Mouse (Mus musculus) hindbrain, embryonic 10.5 days (tissue): ENCODE measurements around the gene Tmem168. TPM values are rescaled to one million over a fixed set of nuclear protein-coding genes. Genes with fewer than 3 reads are reported as not detected.

Experiments
- DNase-seq: peaks from one replicate; pipeline ENCODE4 v3.0.0-alpha.2; 2017; ENCODE audit warnings: low spot score
- H3K27ac ChIP-seq: fragments of 300-500 bp; sonication (generic); 2 replicates; pipeline ENCODE4 v1.5.1; 2016; ENCODE audit warnings: mild to moderate bottlenecking, moderate library complexity
- H3K27me3 ChIP-seq: fragments of 300-500 bp; sonication (generic); 2 replicates; pipeline ENCODE4 v1.6.1; 2016; ENCODE audit warnings: mild to moderate bottlenecking; ENCODE audit not compliant: poor library complexity, insufficient read depth, severe bottlenecking
- H3K36me3 ChIP-seq: fragments of 300-500 bp; sonication (generic); 2 replicates; pipeline ENCODE4 v1.6.1; 2016; ENCODE audit warnings: mild to moderate bottlenecking, moderate library complexity
- H3K4me1 ChIP-seq: fragments of 300-500 bp; sonication (generic); replicated peaks from 2 replicates; pipeline ENCODE4 v1.6.1; 2016; ENCODE audit warnings: mild to moderate bottlenecking
- H3K4me3 ChIP-seq: fragments of 300-500 bp; sonication (generic); 2 replicates; pipeline ENCODE4 v1.5.1; 2016; ENCODE audit warnings: mild to moderate bottlenecking, moderate library complexity
- H3K9me3 ChIP-seq: fragments of 300-500 bp; sonication (generic); 2 replicates; pipeline ENCODE4 v1.6.1; 2016; ENCODE audit warnings: mild to moderate bottlenecking, moderate library complexity
- WGBS: fragments of 180-500 bp; shearing (Covaris S2); methylation state at CpG from one replicate; pipeline ENCODE4 v1.1.7; 2016; 5-methylcytosine and 5-hydroxymethylcytosine counted together
- polyA plus RNA-seq: library from polyadenylated mRNA; unstranded; fragments of >200 nt; fragmentation: Nextera tagmentation; extraction: Ambion mirVana; gene quantifications from 2 replicates; pipeline ENCODE4 v1.2.1, GENCODE M21; 2016

Gene Tmem168
- 29.8 and 32.7 TPM in 2 replicates for polyA plus RNA-seq

DNA sequence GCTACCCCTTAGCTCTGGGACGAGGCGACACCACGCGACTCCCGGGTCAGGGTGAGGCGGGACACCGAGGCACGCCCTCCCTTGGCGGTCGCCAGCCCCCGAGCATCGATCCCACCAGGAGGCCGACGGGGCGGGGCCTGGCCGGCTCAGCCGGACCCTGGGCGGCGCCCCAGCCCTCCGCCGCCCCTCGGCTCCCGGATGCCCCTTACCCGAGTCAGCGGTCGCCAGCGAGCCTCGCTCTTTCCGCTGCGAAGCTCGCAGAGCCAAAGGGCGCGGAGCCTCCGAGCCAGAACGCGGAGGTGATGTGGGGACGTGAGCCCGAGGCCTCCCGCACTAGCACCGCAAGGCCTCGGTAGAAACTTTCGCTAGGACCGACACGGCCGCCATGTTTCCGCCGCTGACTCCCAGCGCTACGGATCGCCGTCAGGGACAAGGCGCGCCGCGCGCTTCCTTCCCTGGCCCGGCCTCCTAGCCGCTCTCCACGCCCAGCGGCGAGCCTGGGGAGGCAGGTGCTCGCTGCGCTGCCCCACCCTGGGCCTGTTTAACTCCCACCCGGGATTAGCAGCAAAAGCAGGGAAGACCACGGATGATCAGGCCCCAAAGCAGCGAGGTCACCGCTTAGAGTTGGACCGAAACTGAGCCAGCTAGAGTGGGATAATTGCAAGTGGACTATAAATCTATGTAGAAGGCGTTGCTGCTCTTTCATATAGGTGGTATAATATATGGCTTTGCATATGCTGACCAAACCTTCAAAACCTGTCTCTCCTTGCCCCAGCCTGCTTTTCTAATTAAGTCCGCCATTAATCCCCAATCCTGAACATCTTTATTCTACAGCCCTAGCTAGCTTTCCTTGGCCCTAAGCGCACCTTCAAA, at the start of gene Tmem168:
Gene Tmem168, minus strand, starts transcription at position 480 of the 873 bp plus-strand sequence.
- 2% methylated on average over 71 of the region's 71 CpGs for WGBS
- DNase-seq = peak; percentile 92
- peaks cover 22% of the 10 kb centered on the region for H3K4me1 ChIP-seq
- H3K9me3 ChIP-seq = no peaks in the 10 kb centered on the region
- no peaks in the 10 kb centered on the region for H3K27me3 ChIP-seq
- H3K36me3 ChIP-seq = peaks cover 17% of the 10 kb centered on the region
- H3K4me3 ChIP-seq = peak within 1 kb of the TSS; percentile 79
- peak within 1 kb of the TSS; percentile 99 for H3K27ac ChIP-seq

DNA sequence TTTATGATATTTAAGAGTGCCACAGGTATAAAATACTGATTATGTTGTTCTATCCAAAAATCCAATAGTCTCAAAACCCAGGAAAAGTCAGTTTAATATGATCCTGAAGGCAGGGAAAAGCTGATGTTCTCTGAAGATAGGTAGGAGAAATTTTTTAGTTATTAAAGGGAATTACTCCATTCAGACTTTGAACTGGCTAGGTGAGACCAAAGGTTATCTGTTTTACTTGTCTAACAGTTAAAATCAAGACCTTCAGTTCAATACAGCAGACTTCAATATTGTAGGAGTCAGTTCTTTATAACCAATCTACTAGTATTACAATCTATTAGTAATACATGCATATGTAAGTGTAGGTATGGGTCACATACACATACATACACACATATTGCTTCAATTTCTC, 46.2 kb upstream of the Tmem168 start:
- no peaks in the 10 kb centered on the region for H3K9me3 ChIP-seq
- H3K27ac ChIP-seq = no peak overlapping the region
- no peaks in the 10 kb centered on the region for H3K27me3 ChIP-seq
- no peak overlapping the region for H3K4me3 ChIP-seq
- H3K36me3 ChIP-seq = peaks cover 40% of the 10 kb centered on the region
- H3K4me1 ChIP-seq = no peaks in the 10 kb centered on the region
- no peak for DNase-seq

DNA sequence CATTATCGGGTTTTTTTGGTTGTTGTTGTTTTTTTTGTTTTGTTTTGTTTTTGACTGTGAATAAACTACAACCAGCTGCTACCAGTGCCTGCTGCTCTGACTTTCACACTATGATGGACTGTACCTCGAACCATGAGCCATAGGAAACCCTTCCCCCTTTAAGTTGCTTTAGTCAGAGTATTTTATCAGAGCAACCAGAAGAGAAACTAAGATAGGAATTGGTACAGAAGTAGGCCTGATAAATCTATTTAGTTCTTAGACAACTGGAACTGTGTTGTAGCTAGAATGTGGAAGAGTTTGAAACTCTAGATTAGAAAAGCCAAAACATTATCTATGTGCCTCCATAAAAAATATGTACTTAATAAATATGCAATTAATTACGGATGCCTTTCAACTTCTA, 44.4 kb upstream of the Tmem168 start:
- Histone ChIP-seq H3K36me3 (peaks cover 49% of the 10 kb centered on the region), H3K4me3 (no peak overlapping the region), H3K27me3 (no peaks in the 10 kb centered on the region), H3K27ac (no peak overlapping the region), H3K4me1 (no peaks in the 10 kb centered on the region), H3K9me3 (peaks cover 8% of the 10 kb centered on the region; the same call in 1 of the 2 replicates)
- WGBS = 94% methylated on average over 3 of the region's 3 CpGs
- DNase-seq = no peak

DNA sequence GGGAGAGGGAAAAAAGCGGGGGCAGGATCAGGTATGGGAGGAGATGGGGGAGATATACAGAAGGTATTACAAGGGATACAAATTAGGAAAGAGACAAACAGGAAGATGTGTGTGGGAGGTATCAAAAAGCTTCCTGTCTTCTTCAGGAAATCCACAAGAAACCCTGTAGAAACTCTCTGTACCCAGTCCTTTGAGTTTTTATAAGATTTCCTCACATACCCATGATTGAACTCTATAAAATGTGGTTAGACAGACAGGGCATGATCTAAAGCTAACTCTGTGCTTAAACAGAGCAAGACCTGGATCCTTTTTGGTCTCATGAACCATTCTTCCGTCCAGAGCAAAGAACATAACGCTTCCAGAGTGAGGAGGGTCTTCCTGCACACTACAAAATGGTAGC, 43.0 kb upstream of the Tmem168 start:
- Histone ChIP-seq H3K9me3 (peaks cover 8% of the 10 kb centered on the region; the same call in 1 of the 2 replicates), H3K36me3 (peaks cover 46% of the 10 kb centered on the region), H3K4me3 (no peak overlapping the region), H3K4me1 (no peaks in the 10 kb centered on the region), H3K27ac (no peak overlapping the region), H3K27me3 (no peaks in the 10 kb centered on the region)
- no peak for DNase-seq
- WGBS = 91% methylated on average over 3 of the region's 3 CpGs

DNA sequence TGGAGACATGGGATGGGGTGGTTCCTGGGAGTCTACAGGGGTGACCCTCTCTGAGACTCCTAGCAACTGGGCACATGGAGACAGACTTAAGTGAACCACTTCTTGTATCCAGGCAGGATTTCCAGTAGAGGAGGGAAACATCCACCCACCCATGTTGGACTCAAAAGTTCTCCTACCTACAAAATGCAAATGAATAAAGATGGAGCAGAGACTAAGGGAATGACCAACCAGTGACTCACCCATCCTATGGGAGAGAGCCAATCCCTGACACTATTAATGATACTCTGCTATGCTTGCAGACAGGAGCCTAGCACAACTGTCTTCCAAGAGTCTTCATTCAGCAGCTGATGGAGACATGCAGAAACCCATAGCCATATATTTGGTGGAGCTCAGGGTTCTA, 40.4 kb upstream of the Tmem168 start:
- H3K36me3 ChIP-seq = peaks cover 48% of the 10 kb centered on the region
- peaks cover 10% of the 10 kb centered on the region; the same call in 1 of the 2 replicates for H3K9me3 ChIP-seq
- no peaks in the 10 kb centered on the region for H3K4me1 ChIP-seq
- no peak overlapping the region for H3K27ac ChIP-seq
- no peak for DNase-seq
- H3K4me3 ChIP-seq = no peak overlapping the region
- no peaks in the 10 kb centered on the region for H3K27me3 ChIP-seq

DNA sequence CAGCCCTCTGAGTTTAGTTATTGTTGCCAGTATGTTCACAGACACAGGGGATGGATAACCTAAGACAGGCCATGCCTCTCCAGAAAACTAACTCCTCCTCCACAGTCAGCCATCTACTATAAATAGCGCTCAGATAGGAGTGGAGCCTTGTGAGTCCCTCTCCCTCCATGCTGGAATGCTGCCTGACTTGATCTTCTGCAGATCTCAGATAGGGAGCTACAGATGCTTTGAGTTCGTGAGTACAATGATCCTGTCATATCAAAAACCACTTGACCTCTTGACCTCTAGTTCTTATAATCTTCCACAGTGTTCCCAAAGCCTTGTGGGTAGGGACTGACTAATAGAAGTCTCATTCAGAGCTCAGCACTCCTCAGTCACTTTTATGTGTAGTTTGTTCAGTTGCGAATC, 28.7 kb upstream of the Tmem168 start:
- DNase-seq = no peak
- no peak overlapping the region for H3K27ac ChIP-seq
- H3K9me3 ChIP-seq = no peaks in the 10 kb centered on the region
- H3K36me3 ChIP-seq = peaks cover 29% of the 10 kb centered on the region
- H3K27me3 ChIP-seq = no peaks in the 10 kb centered on the region
- H3K4me3 ChIP-seq = no peak overlapping the region
- no peaks in the 10 kb centered on the region for H3K4me1 ChIP-seq
- WGBS = 80% methylated on average over 3 of the region's 3 CpGs

DNA sequence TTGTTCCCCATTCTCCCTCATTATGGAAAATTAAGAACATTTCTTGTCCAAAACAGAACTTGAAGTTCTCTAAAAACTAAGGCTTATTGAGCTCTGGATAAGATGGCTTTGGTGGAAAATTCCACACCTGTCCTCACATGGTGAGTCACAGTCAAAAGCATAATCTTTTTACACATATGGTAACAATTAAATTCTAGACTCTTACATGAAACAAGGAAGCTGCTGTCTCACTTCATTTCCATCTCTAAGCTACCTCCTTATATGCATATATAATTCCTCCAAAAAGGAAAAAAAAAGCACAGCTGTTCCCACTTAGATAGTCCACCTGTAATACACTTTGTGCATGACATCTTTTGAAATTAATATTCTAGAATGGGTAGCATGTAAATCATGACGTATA, 24.7 kb upstream of the Tmem168 start:
- peaks cover 21% of the 10 kb centered on the region for H3K36me3 ChIP-seq

DNA sequence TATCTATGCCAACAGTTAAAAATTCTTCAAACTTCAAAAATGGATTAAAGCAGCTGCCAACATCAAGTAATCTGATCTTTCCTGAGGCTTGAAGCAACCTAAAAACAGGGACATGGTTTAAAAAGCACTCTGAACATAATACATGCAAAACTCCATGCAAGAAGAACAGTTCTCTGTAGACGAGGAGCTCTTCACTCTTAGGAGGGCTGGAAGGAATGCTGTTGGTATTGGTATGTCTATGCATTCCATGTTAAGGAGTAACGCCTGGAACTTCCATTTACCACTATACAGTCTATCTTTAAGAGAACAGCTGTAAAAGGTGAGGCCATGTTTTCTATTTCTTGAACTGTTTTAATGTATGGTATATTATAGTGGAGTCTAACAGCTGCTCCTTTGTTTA, 22.7 kb upstream of the Tmem168 start:
- H3K27ac ChIP-seq = no peak overlapping the region
- WGBS = 86% methylated on average over 2 of the region's 2 CpGs
- H3K4me1 ChIP-seq = no peaks in the 10 kb centered on the region
- H3K36me3 ChIP-seq = peaks cover 23% of the 10 kb centered on the region
- no peaks in the 10 kb centered on the region for H3K9me3 ChIP-seq
- no peak for DNase-seq
- no peak overlapping the region for H3K4me3 ChIP-seq
- no peaks in the 10 kb centered on the region for H3K27me3 ChIP-seq

More for the DNA sequence above, 24.7 kb upstream of the Tmem168 start:
- Histone ChIP-seq H3K27ac (no peak overlapping the region), H3K27me3 (no peaks in the 10 kb centered on the region), H3K4me1 (no peaks in the 10 kb centered on the region), H3K9me3 (no peaks in the 10 kb centered on the region), H3K4me3 (no peak overlapping the region)
- 90% methylated on average over 1 of the region's 1 CpGs for WGBS
- no peak for DNase-seq

DNA sequence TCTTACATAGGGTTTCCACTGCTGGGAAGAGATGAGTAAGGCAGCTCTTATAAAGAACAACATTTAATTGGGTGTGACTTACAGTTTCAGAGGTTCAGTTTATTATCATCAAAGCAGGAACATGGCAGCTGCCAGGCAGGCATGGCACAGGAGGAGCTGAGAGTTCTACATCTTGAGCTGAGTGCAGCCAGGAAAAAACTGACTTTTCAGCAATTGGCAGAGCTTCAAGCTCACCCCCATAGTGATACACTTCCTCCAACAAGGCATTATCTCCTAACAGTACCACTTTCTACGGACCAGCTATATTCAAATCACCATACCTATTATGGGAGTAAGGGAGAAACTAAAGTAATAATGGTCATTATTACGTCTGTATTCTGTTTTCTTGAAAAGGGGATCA, 11.7 kb upstream of the Tmem168 start:
- 88% methylated on average over 2 of the region's 2 CpGs for WGBS

DNA sequence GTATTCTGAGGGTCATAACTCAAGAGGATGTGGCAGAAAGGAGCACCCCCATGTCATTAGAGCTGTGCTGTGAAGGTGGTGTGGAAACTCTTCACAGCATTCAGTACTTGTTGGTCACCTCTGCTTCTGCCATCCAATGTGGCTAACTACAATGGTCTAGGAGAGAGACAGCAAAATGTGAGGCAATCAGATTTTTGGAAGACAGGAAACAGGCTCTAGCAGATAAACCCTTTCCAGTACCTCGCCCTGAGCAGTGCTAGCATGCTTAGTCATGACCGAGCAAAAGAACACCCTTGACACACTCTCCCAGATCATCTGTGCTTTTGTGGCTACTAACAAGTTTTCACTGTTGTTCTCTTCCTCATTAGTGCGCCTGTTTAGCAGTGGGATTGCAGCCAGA, 9.2 kb upstream of the Tmem168 start:
- Histone ChIP-seq H3K4me3 (no peak overlapping the region), H3K27me3 (no peaks in the 10 kb centered on the region), H3K9me3 (no peaks in the 10 kb centered on the region), H3K4me1 (no peaks in the 10 kb centered on the region), H3K27ac (no peak overlapping the region), H3K36me3 (peaks cover 5% of the 10 kb centered on the region; the same call in 1 of the 2 replicates)
- DNase-seq = no peak
- 92% methylated on average over 3 of the region's 3 CpGs for WGBS

More for the DNA sequence above, 11.7 kb upstream of the Tmem168 start:
- Histone ChIP-seq H3K36me3 (peaks cover 6% of the 10 kb centered on the region; the same call in 1 of the 2 replicates), H3K27me3 (no peaks in the 10 kb centered on the region), H3K4me1 (no peaks in the 10 kb centered on the region), H3K4me3 (no peak overlapping the region), H3K27ac (no peak overlapping the region), H3K9me3 (no peaks in the 10 kb centered on the region)
- no peak for DNase-seq

DNA sequence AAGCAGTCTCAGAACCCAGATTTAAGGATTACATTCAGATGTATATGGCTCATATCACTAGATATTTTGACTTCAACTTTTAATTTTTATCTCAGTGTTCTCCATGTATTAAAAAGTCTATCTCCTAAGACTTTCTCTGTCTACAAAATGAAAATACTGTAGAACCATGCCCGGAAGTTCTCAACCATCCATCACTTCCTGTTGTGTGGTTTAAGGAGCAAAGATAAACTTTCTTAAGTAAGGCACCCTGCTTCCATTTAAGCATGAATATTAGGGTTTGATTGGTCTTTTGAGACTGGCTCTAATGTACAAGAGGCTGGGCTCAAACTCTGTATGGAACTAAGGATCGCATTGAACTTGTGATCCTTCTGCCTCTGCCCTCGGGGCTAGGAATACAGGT, 6.7 kb upstream of the Tmem168 start:
- H3K27ac ChIP-seq = no peak overlapping the region
- H3K36me3 ChIP-seq = no peaks in the 10 kb centered on the region
- 93% methylated on average over 3 of the region's 3 CpGs for WGBS
- no peak for DNase-seq
- H3K4me1 ChIP-seq = no peaks in the 10 kb centered on the region
- no peaks in the 10 kb centered on the region for H3K9me3 ChIP-seq
- H3K27me3 ChIP-seq = no peaks in the 10 kb centered on the region
- no peak overlapping the region for H3K4me3 ChIP-seq

DNA sequence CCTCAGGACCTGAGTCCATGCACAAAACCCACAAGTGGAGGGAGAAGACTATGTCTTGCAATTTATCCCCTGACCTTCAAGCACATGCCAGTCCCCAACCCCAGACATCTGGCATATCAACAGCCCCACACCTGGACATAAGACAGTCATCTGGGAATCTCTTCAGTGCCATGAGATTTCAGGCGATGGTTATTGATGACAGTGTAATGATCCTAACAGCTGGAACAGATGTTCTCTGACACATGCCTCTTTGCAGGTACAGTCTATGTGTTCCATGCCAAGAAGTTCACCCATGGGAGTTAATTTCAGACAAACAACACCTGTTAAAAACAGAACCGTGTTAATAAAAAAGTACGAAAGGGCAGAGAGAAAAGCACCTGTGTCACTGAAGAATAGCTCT, 5.8 kb upstream of the Tmem168 start:
- H3K27ac ChIP-seq = no peak overlapping the region
- peaks cover 5% of the 10 kb centered on the region; the same call in 1 of the 2 replicates for H3K4me1 ChIP-seq
- no peaks in the 10 kb centered on the region for H3K36me3 ChIP-seq
- no peaks in the 10 kb centered on the region for H3K9me3 ChIP-seq
- WGBS = 83% methylated on average over 3 of the region's 3 CpGs
- no peak overlapping the region for H3K4me3 ChIP-seq
- DNase-seq = no peak
- H3K27me3 ChIP-seq = no peaks in the 10 kb centered on the region

DNA sequence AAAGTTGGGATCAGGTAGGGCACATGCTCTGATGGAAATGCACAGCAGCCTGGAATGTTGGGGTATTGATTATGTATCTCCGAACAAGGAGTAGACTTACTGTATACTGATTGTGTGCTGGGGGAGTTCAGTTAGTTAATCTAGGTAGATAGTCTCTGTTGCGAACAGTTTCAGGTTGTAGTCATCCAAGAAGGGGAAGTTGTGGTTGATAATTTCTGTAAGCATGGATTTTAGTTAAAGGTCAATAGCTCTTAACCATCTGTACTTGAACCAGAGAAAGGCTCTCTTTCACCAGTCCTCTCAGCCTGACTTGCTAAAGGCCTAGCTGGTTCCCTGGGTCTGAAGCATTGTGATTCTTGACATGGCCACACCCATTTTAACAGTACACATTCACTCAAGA, 3.0 kb upstream of the Tmem168 start:
- Histone ChIP-seq H3K4me1 (peaks cover 22% of the 10 kb centered on the region), H3K27ac (no peak overlapping the region), H3K27me3 (no peaks in the 10 kb centered on the region), H3K36me3 (no peaks in the 10 kb centered on the region), H3K9me3 (no peaks in the 10 kb centered on the region), H3K4me3 (no peak overlapping the region)
- WGBS = 98% methylated on average over 2 of the region's 2 CpGs
- DNase-seq = no peak
